In the genomic region with DNA sequence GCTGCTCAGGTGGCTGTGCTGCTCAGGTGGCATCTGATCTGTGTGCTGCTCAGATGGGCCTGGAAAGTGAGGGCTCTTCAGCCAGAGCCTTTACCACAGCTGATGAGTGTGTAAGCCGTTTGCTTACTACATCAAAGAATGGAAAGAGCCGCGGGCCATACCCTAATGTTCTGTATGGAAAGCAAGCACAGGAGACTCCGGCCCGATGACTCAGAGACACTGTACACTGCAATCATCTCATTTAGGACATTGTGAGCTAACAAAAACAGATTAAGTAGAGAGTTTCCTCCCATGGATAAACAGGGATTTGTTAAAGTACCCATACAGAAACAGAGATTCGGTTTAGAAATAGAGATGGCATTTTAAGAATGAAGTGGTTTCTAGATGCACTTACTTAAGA, we compare ENCODE assay signal across 27 mouse cellular contexts.
DNase-seq lines count a peak whose midpoint lies in the region; ATAC-seq and TF ChIP-seq lines count a peak whose summit lies in the region.
"Had no signal": no experiment of that assay in that cellular context is flagged by ENCODE, and none has a peak within 500 bp of the region (broad histone marks: within the 10 kb centered on the region; RNA-seq: fewer than 3 reads in every experiment).

No protein-coding gene starts in this region.

- H3K27me3 ChIP-seq in embryonic facial prominence, embryonic 14.5 days (replicated peaks; ENCODE audit: control insufficient read depth, insufficient read depth, low read length): no peaks in the 10 kb centered on the region
- no peaks in the 10 kb centered on the region for H3K27me3 ChIP-seq in myocyte (ENCODE audit: control insufficient read depth, insufficient read depth, insufficient read length)
- H3K27me3 ChIP-seq in thymus, adult 2 months (ENCODE audit: control insufficient read depth, insufficient read depth, low read length): no peaks in the 10 kb centered on the region
- H3K27me3 ChIP-seq: CH12.LX; embryonic facial prominence, embryonic 12.5 days; forebrain, embryonic 12.5 days had no signal

- no peak for TF ChIP-seq CTCF in thymus, adult 2 months (IDR thresholded peaks at IDR 0.05; ENCODE audit: borderline replicate concordance, control insufficient read depth, extremely low read depth, insufficient read depth, low read length, poor library complexity)

- no peak overlapping the region for H3K9ac ChIP-seq in embryonic facial prominence, embryonic 14.5 days (ENCODE audit: low read depth, low read length)
- H3K9ac ChIP-seq: embryonic facial prominence, embryonic 12.5 days; forebrain, embryonic 12.5 days had no signal

- no peak for TF ChIP-seq POLR2A in myocyte (IDR thresholded peaks at IDR 0.05; ENCODE audit: insufficient read length, low read depth)
- no peak for TF ChIP-seq POLR2A in thymus, adult 2 months (IDR thresholded peaks at IDR 0.05; ENCODE audit: control insufficient read depth, extremely low read depth, insufficient read depth, low read length, poor library complexity)

- intact Hi-C loops in heart, postnatal 10 days (cut with DNase I): no loop called here

- no peaks in the 10 kb centered on the region for H3K9me3 ChIP-seq in embryonic facial prominence, embryonic 14.5 days (ENCODE audit: control insufficient read depth, low read length)
- H3K9me3 ChIP-seq: embryonic facial prominence, embryonic 12.5 days; forebrain, embryonic 12.5 days had no signal

- no peak overlapping the region for H3ac ChIP-seq in myocyte (ENCODE audit: control insufficient read depth, insufficient read length)

- ATAC-seq in embryonic facial prominence, embryonic 14.5 days (ENCODE audit: low read depth): no peak; the same call in 1 of the 2 replicates
- no peak for ATAC-seq in megakaryocyte, adult 5-6 weeks (ENCODE audit: poor library complexity, severe bottlenecking)
- ATAC-seq: activated CD4-positive, CD25-positive, alpha-beta regulatory T cell, adult 4 months; CD4-positive, CD25-positive, alpha-beta regulatory T cell, adult 4 months; forebrain, embryonic 14.5 days; forebrain, embryonic 16.5 days had no signal

- peaks cover 13% of the 10 kb centered on the region; the same call in 1 of the 2 replicates for H3K4me1 ChIP-seq in embryonic facial prominence, embryonic 14.5 days (ENCODE audit: control insufficient read depth, insufficient read depth, low read length)
- H3K4me1 ChIP-seq in thymus, adult 2 months (replicated peaks; ENCODE audit: control insufficient read depth, insufficient read depth, low read length): no peaks in the 10 kb centered on the region
- H3K4me1 ChIP-seq: embryonic facial prominence, embryonic 12.5 days; forebrain, embryonic 10.5 days; forebrain, embryonic 12.5 days had no signal

- DNase-seq in heart, adult 11 months: peak; percentile 82
- DNase-seq in heart, postnatal 10 days: no peak
- peak; percentile 64 for DNase-seq in NIH3T3 (ENCODE audit: low read depth)
- DNase-seq in embryonic facial prominence, embryonic 14.5 days (ENCODE audit: low spot score): peak; percentile 48
- no peak for DNase-seq in thymus, adult 2 months
- DNase-seq in neural tube, embryonic 10.5 days (ENCODE audit: extremely low spot score, low spot score): no peak
- DNase-seq: adrenal gland, adult 8-10 months; adrenal gland, postnatal 14 days; adrenal gland, postnatal 36 days; B cell, adult 2 months; cerebellum, adult 11-12 months; cerebellum, adult 2 months; cerebellum, adult 9-10 months; cerebellum, postnatal 10 days; cerebellum, postnatal 25 days had no signal

- no peaks in the 10 kb centered on the region for H3K79me2 ChIP-seq in myocyte (ENCODE audit: control insufficient read depth, insufficient read depth)

- H3K27ac ChIP-seq in embryonic facial prominence, embryonic 14.5 days (replicated peaks; ENCODE audit: low read depth, low read length): no peak overlapping the region; the same call in 1 of the 2 replicates
- H3K27ac ChIP-seq in thymus, adult 2 months (ENCODE audit: control insufficient read depth, insufficient read depth, low read length): no peak overlapping the region
- H3K27ac ChIP-seq: embryonic facial prominence, embryonic 12.5 days; forebrain, embryonic 10.5 days; forebrain, embryonic 12.5 days had no signal

- H3K4me3 ChIP-seq in embryonic facial prominence, embryonic 14.5 days (ENCODE audit: low read depth, low read length): no peak overlapping the region
- no peak overlapping the region for H3K4me3 ChIP-seq in myocyte
- no peak overlapping the region for H3K4me3 ChIP-seq in thymus, adult 2 months (ENCODE audit: control insufficient read depth, insufficient read depth, low read length)
- H3K4me3 ChIP-seq: embryonic facial prominence, embryonic 12.5 days; erythroblast, embryonic 14.5 days; forebrain, embryonic 10.5 days; forebrain, embryonic 12.5 days had no signal

- 73% methylated on average over 6 of the region's 6 CpGs for WGBS in embryonic facial prominence, embryonic 14.5 days
- WGBS in thymus, adult 2 months: 93% methylated on average over 6 of the region's 6 CpGs

- no peak overlapping the region for H3K4me2 ChIP-seq in embryonic facial prominence, embryonic 14.5 days (ENCODE audit: low read depth, low read length)
- H3K4me2 ChIP-seq in myocyte (ENCODE audit: low read depth): peak overlapping the region; percentile 3
- H3K4me2 ChIP-seq: embryonic facial prominence, embryonic 12.5 days; forebrain, embryonic 12.5 days had no signal

- H3K36me3 ChIP-seq in embryonic facial prominence, embryonic 14.5 days (ENCODE audit: control insufficient read depth, insufficient read depth, low read length): no peaks in the 10 kb centered on the region
- H3K36me3 ChIP-seq in myocyte (ENCODE audit: control insufficient read depth, insufficient read depth): no peaks in the 10 kb centered on the region
- no peaks in the 10 kb centered on the region for H3K36me3 ChIP-seq in thymus, adult 2 months (ENCODE audit: control insufficient read depth, insufficient read depth, low read length)
- H3K36me3 ChIP-seq: embryonic facial prominence, embryonic 12.5 days; forebrain, embryonic 10.5 days; forebrain, embryonic 12.5 days; G1E had no signal

TF ChIP-seq in myocyte, 11 proteins besides CTCF, POLR2A, EP300 and RAD21:
- TF ChIP-seq TCF12 (IDR thresholded peaks at IDR 0.05; ENCODE audit: insufficient read depth, poor library complexity, severe bottlenecking) (no peak), MAX (IDR thresholded peaks at IDR 0.05; ENCODE audit: low read depth) (no peak), TCF3 (IDR thresholded peaks at IDR 0.05; ENCODE audit: insufficient read length, low read depth) (no peak), USF1 (IDR thresholded peaks at IDR 0.05; ENCODE audit: low read depth) (no peak), REST (IDR thresholded peaks at IDR 0.05; ENCODE audit: insufficient read depth, insufficient read length) (no peak), CEBPB (IDR thresholded peaks at IDR 0.05; ENCODE audit: insufficient read depth, poor library complexity, severe bottlenecking) (no peak), MYOG (IDR thresholded peaks at IDR 0.05; ENCODE audit: control insufficient read depth in 1 of 3, insufficient read depth in 1 of 3, insufficient read length in 2 of 3, low read depth in 2 of 3) (no peak), MYOD1 (IDR thresholded peaks at IDR 0.05; ENCODE audit: control insufficient read depth in 1 of 3, insufficient read length in 2 of 3, low read depth in 2 of 3) (no peak), SRF (IDR thresholded peaks at IDR 0.05; ENCODE audit: control insufficient read depth, insufficient read length, low read depth) (no peak), POLR2AphosphoS2 (IDR thresholded peaks at IDR 0.05; ENCODE audit: insufficient read length, low read depth) (no peak), E2F4 (IDR thresholded peaks at IDR 0.05; ENCODE audit: insufficient read depth) (no peak)
TF ChIP-seq in myocyte: peak in this region for 0.

Comparison
In these comparisons a context has a peak if more than half of its experiments do, and no peak if none do; other contexts are left out.
1. DNase-seq: peak in heart, adult 11 months (single experiment), NIH3T3 (single experiment) and embryonic facial prominence, embryonic 14.5 days (single experiment); none in heart, postnatal 10 days (0 of 2), thymus, adult 2 months (single experiment) and neural tube, embryonic 10.5 days (single experiment).